Mouse (Mus musculus) WW6 (cell line): ENCODE data around the gene Gja4.
A peak's percentile ranks its signal among the peaks of the same experiment; 100 is the strongest.

Source experiments
- DNase-seq: peaks from one replicate; pipeline ENCODE4 v3.0.0-alpha.2; 2013; ENCODE audit warnings: low read depth, low spot score

The Gja4 gene

DNA sequence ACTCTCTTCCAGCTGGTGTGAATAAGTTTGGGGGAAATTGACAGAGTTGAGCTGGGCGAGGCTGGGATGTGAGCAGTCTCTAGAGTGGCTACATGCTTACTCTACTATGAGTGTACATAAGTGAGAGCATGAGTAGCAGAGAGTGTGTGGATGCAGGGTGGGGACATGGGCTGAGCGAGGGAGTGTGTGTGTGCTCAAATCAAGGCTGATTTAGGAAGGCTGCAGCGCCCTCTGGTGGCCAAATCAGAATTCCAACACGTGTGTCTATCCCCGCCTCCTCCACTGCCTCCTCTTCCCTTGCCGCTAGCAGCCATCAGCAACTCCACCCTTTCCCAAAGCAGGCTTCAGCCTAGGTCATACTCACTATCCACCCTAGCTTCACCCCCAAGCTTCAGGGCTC is 10.9 kb upstream of the Gja4 start:
- peak; percentile 83 for DNase-seq

DNA sequence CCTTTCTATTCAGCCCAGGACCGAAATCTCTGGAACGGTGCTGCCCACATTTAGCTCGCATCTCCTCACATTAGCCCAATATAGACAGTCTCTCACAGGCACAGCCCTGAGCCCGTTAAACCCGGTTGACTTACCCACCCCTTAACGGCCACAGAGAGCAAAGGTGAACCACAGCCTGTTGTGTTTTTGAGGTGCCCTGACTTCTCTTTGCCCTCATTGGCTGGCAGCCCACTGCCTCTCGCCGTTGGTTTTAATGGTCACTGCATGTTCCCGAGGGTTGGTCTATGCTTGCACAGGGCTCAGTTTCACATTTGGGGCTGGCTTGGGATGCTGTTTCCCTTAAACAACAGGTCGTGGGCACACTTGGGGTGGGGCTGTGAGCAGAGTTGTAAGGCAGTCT is 10.5 kb upstream of the Gja4 start:
- DNase-seq = no peak

DNA sequence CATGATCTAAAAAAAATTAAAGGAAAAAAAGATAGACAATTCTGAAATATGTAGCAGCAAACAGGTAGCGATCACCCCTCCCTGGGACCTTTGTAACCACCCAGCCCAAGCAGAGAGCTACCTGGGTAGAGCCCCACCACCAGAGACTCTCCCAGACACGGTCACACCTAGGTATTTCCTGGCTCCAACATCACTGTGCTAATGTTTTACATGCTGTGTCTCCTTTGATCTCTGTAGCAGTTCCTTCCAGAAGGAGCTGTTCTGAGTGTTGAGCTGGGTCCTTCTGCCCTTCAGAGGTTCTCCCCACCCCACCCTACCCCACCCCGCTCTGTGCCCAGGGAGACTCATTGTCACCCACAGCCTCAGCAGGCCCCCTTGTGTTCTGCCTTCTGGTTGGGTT is 9.8 kb upstream of the Gja4 start:
- no peak for DNase-seq

DNA sequence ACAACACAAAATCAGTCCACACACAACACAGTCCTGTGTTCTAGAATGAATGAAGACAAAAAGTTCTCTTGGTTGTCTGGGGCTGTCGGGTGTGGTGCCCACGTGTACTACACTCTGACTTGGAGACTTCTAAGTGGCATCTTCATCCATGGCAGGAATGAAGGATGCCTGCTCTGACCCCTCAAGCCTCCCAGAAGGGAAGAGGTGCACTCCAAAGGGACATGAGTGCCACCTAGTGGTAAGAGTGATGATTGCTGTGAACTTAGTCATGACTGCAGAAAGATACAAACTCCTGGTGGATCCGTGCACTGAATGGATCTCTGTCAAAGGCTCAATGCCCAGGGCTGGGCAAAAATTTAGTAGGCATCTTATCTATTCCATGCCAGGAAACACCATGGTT is 5.8 kb upstream of the Gja4 start:
- no peak for DNase-seq

DNA sequence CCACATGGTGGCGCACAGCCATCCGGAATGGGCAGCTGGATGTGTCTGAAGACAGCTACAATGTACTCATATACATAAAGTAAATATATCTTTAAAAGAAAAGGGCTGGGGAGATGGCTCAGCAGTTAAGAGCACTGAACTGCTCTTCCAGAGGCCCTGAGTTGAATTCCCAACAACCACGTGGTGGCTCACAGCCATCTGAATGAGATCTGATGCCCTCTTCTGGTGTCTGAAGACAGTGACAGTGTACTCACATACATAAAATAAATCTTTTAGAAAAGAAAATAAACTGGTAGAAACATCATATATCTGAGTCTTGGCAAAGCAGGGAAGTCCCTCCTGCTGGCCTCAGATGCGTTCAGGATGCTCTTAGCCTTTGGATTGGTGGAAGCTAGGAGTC is 3.3 kb upstream of the Gja4 start:
- DNase-seq = no peak

DNA sequence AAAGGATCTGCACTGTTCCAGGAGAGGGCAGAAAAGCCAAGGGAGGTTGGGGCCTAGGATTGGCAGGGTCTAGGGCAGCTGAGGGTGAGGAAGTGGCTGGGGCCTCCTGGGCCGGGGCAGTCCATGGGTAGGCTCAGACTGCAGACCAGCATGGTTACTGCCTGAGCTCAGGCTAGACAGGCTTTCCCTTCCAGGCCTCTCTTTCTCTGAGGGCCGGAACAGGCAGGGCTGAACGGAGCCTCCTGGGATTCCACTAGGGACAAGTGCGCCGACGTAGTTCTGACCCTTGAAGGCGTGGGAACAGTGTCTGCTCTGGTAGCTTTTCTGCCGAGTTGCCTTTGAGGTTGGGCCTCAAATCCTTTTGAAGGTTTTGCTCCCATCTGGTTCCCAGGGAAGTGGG is 1.9 kb upstream of the Gja4 start:
- no peak for DNase-seq

DNA sequence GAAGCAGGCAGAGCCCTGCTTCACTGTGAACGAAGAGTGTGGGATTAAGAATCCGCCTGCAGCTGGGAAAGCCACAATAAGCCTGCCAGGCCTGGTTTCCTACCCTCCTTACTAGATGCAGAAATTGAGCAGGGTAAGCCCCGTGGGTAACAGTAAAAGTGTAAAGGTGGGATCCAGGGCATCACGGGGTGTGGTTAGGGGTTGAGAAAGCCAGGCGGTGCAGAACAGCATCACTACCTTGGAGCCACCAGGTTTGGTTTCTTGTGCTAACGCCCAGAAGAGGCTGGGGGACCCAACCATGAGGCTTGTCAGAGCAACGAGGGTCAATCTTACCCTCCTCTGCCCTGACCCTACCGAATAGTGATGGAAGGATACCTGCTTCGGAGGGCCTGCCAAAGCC is 746 bp upstream of the Gja4 start:
- DNase-seq = no peak

DNA sequence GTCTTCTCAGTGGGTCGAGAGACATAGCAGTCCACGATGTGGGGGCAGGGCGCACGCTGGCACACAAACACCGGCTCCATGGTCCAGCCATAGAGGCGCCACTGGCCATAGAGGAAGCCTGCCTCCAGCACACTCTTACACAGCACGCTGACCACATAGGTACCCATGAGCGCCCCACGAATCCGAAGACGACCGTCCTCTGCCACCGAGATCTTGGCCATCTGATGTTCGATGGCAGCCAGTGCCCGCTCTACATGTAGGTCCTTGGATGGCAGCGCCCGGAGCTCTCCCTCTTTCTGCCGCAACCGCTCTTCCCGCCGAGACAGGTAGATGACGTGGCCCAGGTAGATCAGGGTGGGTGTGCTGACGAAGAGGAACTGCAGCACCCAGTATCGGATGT is 1.5 kb downstream of the Gja4 start:
- no peak for DNase-seq

DNA sequence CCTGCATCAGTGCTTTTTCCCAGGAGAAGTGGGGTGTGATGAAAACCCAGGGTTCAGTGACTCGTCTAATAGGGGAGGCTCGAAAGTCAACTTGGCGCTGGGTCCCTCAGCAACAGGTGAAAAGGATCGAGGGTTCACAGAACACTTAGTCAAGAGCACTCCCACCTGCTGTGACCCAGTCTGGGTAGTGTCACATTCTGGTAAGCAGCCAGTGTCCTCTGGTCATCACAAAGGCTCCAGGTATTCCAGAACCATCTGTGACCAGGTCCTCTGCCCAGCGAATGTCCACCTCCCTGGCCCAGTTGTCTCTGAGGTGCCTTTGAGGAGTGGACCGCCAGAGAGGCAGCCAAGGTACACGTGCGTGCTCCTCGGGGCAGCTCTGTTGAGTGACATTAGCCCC is 2.3 kb downstream of the Gja4 start:
- no peak for DNase-seq

DNA sequence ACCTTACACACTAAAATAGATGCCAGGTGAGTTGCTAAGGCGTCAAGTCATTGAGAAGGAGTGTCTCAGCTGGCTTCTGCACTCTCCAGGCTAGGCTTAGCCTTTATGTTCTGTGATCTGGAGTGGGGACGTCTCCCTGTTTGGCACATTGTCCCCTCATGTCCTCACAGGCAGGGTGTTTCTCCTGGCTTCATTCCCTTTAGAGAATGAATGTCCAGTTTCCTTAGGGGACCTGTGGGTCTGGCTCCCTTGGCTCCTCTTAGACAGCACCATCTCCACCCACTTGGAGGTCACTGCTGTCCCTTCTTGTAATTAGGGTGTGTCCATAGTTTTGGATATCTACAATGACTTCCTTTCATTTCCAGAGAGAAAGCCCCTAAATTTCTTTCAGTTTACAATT is 6.9 kb downstream of the Gja4 start:
- DNase-seq = no peak

DNA sequence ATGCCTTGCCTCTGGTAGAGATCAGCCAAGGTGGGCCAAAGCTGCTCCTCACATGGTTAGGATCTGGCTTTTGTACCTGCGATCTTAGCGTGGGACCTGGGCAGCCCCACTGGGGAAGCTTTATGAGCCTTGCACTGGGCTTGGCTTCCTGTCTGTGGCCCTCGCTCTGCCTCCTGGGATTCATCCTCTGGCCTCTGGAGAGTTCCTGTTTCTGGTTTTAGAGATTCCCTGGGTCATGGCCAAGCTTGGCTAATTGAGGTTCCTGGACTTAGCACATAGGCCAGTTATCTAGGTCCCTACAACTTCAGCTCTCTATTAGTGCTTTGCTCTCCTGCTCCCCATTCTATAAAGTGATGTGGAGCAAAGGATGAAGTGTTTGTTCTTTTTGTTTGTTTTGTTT is 10.0 kb downstream of the Gja4 start:
- no peak for DNase-seq

DNA sequence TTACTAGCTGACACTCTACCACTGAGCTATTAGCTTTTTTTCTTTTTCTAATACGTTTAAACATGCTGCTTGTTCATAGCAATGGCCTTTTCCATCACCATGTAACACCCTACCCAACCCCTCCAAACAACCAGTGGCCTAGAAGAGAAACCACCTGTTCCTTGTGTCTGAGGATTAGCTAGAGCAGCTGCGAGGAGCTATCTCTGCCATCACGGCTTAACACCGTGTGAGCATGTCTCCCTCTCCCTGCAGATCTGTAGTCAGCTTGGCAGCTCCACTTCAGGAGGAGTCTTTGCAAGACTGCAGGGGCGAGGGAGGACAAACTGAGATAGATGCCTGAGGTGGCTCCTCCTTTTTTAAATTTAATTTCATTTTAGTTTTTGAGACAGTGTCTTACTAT is 13.3 kb downstream of the Gja4 start:
- DNase-seq = no peak

DNA sequence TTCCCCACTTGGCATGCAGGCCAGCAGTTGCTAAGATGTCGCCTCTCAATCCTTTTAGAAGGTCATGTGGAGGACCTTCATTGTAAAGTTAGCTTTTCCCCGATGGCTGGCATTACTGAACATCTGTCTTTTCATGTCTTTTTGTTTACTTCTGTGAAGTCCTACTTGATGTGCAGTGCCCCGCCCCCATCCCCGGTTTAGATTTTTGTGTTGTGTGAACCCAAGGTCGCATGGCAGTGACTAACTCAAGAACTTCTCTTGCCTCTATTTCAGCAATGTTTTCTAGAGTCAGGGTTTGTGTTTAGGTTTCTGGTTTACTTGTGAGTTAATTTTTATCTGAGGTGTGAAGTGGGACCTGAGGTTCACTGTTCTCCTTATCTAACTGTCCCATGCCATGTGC is 21.2 kb downstream of the Gja4 start:
- no peak for DNase-seq

DNA sequence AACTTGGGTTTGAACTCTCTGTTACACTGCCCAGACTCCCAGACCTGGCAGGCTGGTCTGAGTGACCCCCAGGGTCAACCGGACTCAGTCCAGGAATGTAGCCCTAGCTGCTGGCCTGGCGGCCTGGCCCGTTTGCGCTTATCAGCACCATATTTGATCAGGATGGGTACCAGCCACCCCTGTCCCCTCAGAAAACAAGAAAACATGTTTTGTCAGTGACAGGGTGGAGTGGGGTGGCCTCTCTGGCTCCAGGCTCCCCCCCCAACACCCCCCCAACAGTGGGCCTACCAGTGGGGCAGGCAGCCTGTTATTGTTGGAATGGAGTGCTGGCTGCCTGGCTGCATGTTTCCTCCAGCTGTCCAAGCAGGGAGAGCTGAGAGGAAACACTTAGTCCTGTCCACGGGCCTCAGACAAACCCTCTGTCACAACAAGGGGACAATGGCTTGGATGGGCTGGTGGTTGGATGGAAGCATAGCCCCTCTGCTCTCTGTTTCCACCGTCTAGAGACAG is 24.7 kb downstream of the Gja4 start:
- DNase-seq = no peak

DNA sequence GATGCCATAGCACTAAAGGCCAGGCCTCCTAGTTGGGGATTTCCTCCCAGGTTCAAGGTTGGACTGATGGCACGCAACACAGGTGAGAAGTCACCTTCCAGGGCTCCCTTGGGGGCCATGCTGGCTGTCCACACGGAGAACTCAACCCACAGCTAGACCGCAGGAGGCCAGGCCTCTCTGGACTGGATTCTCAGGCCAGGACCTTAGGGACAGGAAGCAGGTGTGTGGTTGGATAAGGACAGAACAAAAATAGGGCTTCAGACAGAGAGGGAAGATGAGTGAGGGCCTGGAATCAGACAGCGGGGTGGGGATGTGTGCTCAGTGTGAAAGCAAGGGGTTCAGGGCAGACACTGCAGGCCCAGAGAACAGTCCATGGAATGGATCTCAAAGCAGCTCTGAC is 26.9 kb downstream of the Gja4 start:
- no peak for DNase-seq

DNA sequence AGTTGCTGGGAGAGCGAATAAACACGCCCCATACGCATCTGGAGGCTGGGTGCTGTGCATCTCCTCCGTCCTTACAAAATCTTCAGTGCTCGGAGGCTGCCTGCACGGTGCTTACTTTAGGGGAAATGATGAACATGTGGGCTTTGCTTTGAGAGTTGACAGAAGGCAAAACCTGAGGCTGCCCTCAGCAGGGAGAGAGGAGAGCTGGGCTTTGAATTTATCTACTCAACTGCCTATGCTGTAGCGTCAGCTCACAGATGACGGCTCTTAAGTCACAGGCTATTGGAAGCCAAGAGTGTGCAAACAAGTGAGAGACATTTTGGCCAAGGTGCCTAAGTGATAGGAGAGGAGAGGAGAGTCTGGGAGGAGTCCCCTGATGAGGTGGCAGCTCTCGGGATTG is 34.6 kb downstream of the Gja4 start:
- no peak for DNase-seq

DNA sequence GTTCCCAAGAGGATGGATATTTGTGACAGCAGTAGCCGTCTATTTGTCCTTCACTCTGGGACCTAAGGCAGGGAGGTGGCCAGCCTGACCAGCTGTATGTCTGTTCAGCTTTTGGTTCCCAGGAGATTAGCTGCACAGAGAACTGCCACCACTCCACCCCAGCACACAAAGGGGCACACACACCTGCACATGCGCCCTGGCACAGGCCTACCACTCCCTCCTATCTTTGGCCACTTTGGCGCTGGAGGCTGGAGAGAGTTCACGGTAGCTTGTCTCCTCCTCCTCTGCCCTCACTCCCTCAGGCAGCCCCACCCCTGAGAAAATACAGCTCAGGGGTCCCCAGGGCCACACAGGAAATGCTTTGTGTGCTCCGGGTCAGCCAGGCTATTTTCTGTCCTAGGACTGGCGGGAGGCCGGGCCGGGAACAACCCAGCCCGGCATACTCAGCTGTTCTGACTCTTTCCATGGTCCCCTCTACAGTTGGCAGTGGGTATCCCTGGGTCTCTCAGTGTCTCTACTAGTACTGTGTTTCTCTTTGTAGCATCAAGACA is 35.3 kb downstream of the Gja4 start:
- DNase-seq = no peak

DNA sequence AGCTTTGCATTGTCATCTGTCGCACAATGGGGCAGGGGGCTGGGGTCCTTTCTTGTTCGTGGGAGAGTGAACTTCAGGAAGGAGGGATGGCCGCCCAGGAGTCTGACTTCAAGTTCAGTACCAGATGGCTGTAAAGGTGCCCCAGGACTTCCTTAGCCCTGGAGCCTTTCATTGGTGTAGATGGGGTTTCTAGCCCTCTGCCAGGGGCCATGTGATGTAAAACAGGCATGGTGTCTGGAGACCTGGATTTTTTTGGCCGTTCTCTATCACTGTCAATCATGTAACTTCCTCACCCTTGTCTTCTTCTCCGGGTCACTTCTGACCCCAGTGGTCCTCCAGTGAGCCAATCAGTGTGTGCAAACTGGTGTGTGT is 49.7 kb downstream of the Gja4 start:
- no peak for DNase-seq

DNA sequence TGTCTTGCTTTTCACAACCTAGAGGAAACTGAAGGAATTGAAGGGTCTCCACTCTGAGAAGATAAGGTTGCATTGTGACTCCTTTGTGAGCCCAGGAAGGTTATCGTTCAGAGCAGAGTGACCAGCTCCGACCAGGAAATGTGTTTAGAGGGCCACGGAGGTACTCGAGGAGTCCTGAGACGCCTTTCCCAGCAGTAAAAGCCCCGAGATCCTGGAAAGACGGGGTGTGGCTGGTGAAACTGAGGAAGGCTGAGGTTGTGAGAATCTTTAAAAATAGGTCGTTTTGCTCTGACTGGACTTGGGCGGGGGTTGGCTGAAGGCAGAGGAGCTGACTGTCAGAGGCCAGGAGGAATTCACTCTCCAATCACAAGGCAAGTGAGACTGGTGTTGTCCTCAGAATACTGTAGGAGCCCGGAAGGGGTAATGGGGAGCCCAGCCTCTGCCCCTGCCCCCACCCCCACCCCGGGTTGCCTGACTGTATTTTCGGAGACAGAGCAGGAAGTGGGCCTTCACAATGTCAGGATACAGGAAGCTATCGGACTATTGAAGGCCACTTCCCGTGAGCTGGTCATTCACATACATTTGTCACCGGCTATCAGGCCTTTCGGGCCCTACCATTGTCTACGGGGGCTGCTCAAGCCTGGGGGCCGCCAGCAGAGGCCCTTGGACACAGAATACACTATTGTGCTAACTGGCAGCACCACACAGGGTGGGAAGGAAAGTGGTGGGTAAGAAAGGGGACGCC is 50.2 kb downstream of the Gja4 start:
- DNase-seq = no peak

DNA sequence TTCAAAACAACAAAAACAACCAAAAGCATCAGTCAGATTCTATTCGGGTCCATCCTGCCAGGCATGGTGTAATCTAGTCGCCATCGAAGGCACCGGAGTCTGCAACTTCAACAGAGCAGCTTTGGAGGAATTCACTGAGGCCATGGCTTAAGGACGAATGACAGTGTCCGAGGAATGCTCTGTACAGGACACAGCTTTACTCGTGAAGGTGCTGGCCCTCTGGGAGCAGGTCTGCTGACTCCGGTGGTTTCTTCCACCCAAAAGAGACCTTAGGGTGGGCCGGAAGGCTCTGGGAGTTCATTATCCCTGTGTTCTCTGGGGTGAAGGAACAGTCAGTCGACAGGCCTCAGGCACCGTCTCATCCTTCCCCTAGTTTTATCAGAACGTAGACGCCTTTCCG is 52.2 kb downstream of the Gja4 start:
- DNase-seq = no peak
